13 mouse cellular contexts compared by ENCODE assay signal in the genomic region with DNA sequence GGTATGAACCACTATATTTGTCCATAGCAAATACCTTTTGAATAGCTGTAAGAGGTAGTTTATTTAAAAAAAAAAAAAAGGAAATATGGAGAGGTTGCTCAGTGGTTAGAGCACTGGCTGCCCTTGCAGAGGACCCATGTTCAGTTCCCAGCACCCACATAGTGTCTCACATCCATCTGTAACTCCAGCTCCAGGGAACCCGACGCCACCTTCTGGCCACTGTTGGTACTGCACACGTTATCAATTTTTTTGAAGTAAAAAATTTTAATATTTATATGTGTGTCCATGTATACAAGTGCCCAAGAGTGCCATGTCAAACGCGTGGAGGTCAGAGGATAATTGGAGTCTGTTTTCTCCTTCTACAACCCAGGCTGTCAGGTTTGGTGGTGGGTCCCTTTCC.
A peak's percentile ranks its signal among the peaks of the same experiment; 100 is the strongest.
DNase-seq lines count a peak whose midpoint lies in the region; ATAC-seq and TF ChIP-seq lines count a peak whose summit lies in the region.
"Had no signal": no experiment of that assay in that cellular context is flagged by ENCODE, and none has a peak within 500 bp of the region (broad histone marks: within the 10 kb centered on the region; RNA-seq: fewer than 3 reads in every experiment).

No protein-coding gene starts in this region.

- ATAC-seq in midbrain, postnatal 0 days (ENCODE audit: low FRiP score), result no peak
- no peak for ATAC-seq in midbrain, embryonic 14.5 days (ENCODE audit: low FRiP score, low TSS enrichment)

- H3K36me3 ChIP-seq in kidney, adult 2 months (ENCODE audit: control insufficient read depth, insufficient read depth, low read length), result no peaks in the 10 kb centered on the region
- H3K36me3 ChIP-seq in midbrain, postnatal 0 days (ENCODE audit: insufficient read depth, low read length), result no peaks in the 10 kb centered on the region
- H3K36me3 ChIP-seq in midbrain, embryonic 14.5 days (ENCODE audit: control insufficient read depth, insufficient read depth, low read length), result peaks cover 4% of the 10 kb centered on the region; the same call in 1 of the 2 replicates
- H3K36me3 ChIP-seq: limb, embryonic 12.5 days had no signal

- H3K27ac ChIP-seq in kidney, adult 2 months (ENCODE audit: insufficient read depth, low read depth, low read length), result no peak overlapping the region
- H3K27ac ChIP-seq in midbrain, postnatal 0 days (ENCODE audit: low read depth, low read length), result no peak overlapping the region
- H3K27ac ChIP-seq in midbrain, embryonic 14.5 days (replicated peaks; ENCODE audit: low read depth, low read length), result no peak overlapping the region
- peak overlapping the region; percentile 98 for H3K27ac ChIP-seq in brown adipose tissue, adult 24 weeks (replicated peaks; ENCODE audit: low read depth, low read length)
- H3K27ac ChIP-seq: macrophage had no signal

- no peaks in the 10 kb centered on the region for H3K27me3 ChIP-seq in kidney, adult 2 months (replicated peaks; ENCODE audit: control insufficient read depth, insufficient read depth, low read length)
- no peaks in the 10 kb centered on the region for H3K27me3 ChIP-seq in midbrain, postnatal 0 days (ENCODE audit: insufficient read depth, low read length)
- H3K27me3 ChIP-seq in midbrain, embryonic 14.5 days (ENCODE audit: control insufficient read depth, insufficient read depth, low read length), result no peaks in the 10 kb centered on the region
- H3K27me3 ChIP-seq: limb, embryonic 12.5 days had no signal

- H3K4me3 ChIP-seq in kidney, adult 2 months (ENCODE audit: insufficient read depth, low read depth, low read length), result no peak overlapping the region
- no peak overlapping the region for H3K4me3 ChIP-seq in midbrain, postnatal 0 days (ENCODE audit: low read depth, low read length)
- H3K4me3 ChIP-seq in midbrain, embryonic 14.5 days (replicated peaks; ENCODE audit: low read depth, low read length), result no peak overlapping the region
- H3K4me3 ChIP-seq in brown adipose tissue, adult 24 weeks (ENCODE audit: insufficient read depth, low read depth, low read length), result no peak overlapping the region
- H3K4me3 ChIP-seq: limb, embryonic 12.5 days had no signal

- no peak overlapping the region for H3K4me2 ChIP-seq in midbrain, postnatal 0 days (ENCODE audit: low read depth, low read length, poor library complexity, severe bottlenecking)
- no peak overlapping the region for H3K4me2 ChIP-seq in midbrain, embryonic 14.5 days (ENCODE audit: low read length)
- H3K4me2 ChIP-seq: limb, embryonic 12.5 days had no signal

- peaks cover 8% of the 10 kb centered on the region; the same call in 1 of the 2 replicates for H3K4me1 ChIP-seq in kidney, adult 2 months (ENCODE audit: control insufficient read depth, insufficient read depth, low read length)
- H3K4me1 ChIP-seq in midbrain, postnatal 0 days (ENCODE audit: insufficient read depth, low read length), result peaks cover 5% of the 10 kb centered on the region; the same call in 1 of the 2 replicates
- 0 out of 2 replicates have a peak, but pooled peaks cover 3% of the 10 kb centered on the region for H3K4me1 ChIP-seq in midbrain, embryonic 14.5 days (ENCODE audit: control insufficient read depth, insufficient read depth, low read length)
- H3K4me1 ChIP-seq in brown adipose tissue, adult 24 weeks (ENCODE audit: control insufficient read depth, insufficient read depth, insufficient read length, low read length), result peaks cover 28% of the 10 kb centered on the region

- TF ChIP-seq CTCF in kidney, adult 2 months (conservative IDR thresholded peaks at IDR 0.05; ENCODE audit: insufficient read depth, insufficient read length, low read depth, low read length), result peak; percentile 38
- TF ChIP-seq CTCF in midbrain, postnatal 0 days (IDR thresholded peaks at IDR 0.05), result peak; percentile 69

- TF ChIP-seq POLR2A in kidney, adult 2 months (IDR thresholded peaks at IDR 0.05; ENCODE audit: low read depth, low read length), result no peak

- DNase-seq in kidney, adult 2 months, result no peak
- DNase-seq in kidney, postnatal 25 days, result no peak
- no peak for DNase-seq in midbrain, postnatal 0 days (ENCODE audit: low spot score)
- no peak for DNase-seq in midbrain, embryonic 14.5 days
- peak; percentile 47 for DNase-seq in testis, postnatal 10 days (ENCODE audit: low spot score)
- no peak for DNase-seq in layer of hippocampus, postnatal 36 days
- DNase-seq: adrenal gland, adult 8-10 months; heart, postnatal 14 days; kidney, adult 11 months; thymus, adult 18-20 months had no signal

- H3K9ac ChIP-seq in midbrain, postnatal 0 days (replicated peaks; ENCODE audit: low read length, poor library complexity, severe bottlenecking), result no peak overlapping the region
- H3K9ac ChIP-seq in midbrain, embryonic 14.5 days (replicated peaks; ENCODE audit: low read length), result no peak overlapping the region
- H3K9ac ChIP-seq: limb, embryonic 12.5 days had no signal

- WGBS in kidney, adult 2 months, result 58% methylated on average over 5 of the region's 5 CpGs
- WGBS in midbrain, postnatal 0 days, result 68% methylated on average over 5 of the region's 5 CpGs
- WGBS in midbrain, embryonic 14.5 days, result 62% methylated on average over 5 of the region's 5 CpGs

- H3K9me3 ChIP-seq in midbrain, postnatal 0 days (ENCODE audit: low read length), result no peaks in the 10 kb centered on the region
- H3K9me3 ChIP-seq in midbrain, embryonic 14.5 days (ENCODE audit: control insufficient read depth, low read length), result no peaks in the 10 kb centered on the region
- H3K9me3 ChIP-seq: limb, embryonic 12.5 days had no signal
